Mouse (Mus musculus): Measurements from ENCODE around the gene Bhlhe41.

GRCm38 (mm10) chr6:145860350-145860749 lies 5.0 kb downstream of the Bhlhe41 start:
- TF ChIP-seq CTCF (IDR thresholded peaks at IDR 0.05) (peak; percentile 60), POLR2A (IDR thresholded peaks at IDR 0.05; ENCODE audit: insufficient read depth, low read depth, low read length) (no peak), EP300 (IDR thresholded peaks at IDR 0.05; ENCODE audit: insufficient read depth, low read depth, low read length) (0 out of 2 replicates have a peak, but pooled peaks have one; percentile 14)

Data from heart, adult 2 months (tissue).